19 mouse cellular contexts compared by ENCODE assay signal in genomic region chr5:132355935-132356334, GRCm38 (mm10).
A peak's percentile ranks its signal among the peaks of the same experiment; 100 is the strongest.
DNase-seq lines count a peak whose midpoint lies in the region; ATAC-seq and TF ChIP-seq lines count a peak whose summit lies in the region.
"Had no signal": no experiment of that assay in that cellular context is flagged by ENCODE, and none has a peak within 500 bp of the region (broad histone marks: within the 10 kb centered on the region; RNA-seq: fewer than 3 reads in every experiment).

No protein-coding gene starts in this region.

- TF ChIP-seq EP300 in liver, postnatal 0 days (IDR thresholded peaks at IDR 0.05; ENCODE audit: low read depth), result no peak

- H3K4me1 ChIP-seq in kidney, embryonic 14.5 days (ENCODE audit: control insufficient read depth, insufficient read depth, low read length), result peaks cover 8% of the 10 kb centered on the region
- peaks cover 20% of the 10 kb centered on the region for H3K4me1 ChIP-seq in kidney, embryonic 16.5 days (ENCODE audit: insufficient read depth, low read length)
- no peaks in the 10 kb centered on the region for H3K4me1 ChIP-seq in liver, postnatal 0 days (ENCODE audit: insufficient read depth)
- H3K4me1 ChIP-seq in liver, embryonic 12.5 days, result peaks cover 12% of the 10 kb centered on the region; the same call in 1 of the 2 replicates
- no peaks in the 10 kb centered on the region for H3K4me1 ChIP-seq in cortical plate, adult 2 months (ENCODE audit: control insufficient read depth, insufficient read depth, low read length)

- WGBS in kidney, embryonic 14.5 days, result 62% methylated on average over 7 of the region's 7 CpGs
- 63% methylated on average over 7 of the region's 7 CpGs for WGBS in kidney, embryonic 16.5 days
- 74% methylated on average over 7 of the region's 7 CpGs for WGBS in liver, postnatal 0 days (ENCODE audit: insufficient replicate concordance)
- WGBS in liver, embryonic 12.5 days (ENCODE audit: insufficient replicate concordance), result 62% methylated on average over 7 of the region's 7 CpGs

- no peak for DNase-seq in liver, postnatal 0 days
- DNase-seq in brain, adult 2 months (ENCODE audit: low read depth, low spot score), result peak; percentile 65
- no peak for DNase-seq in heart, adult 11 months
- DNase-seq: adrenal gland, adult 2 months; adrenal gland, postnatal 25 days; cerebellum, adult 2 months; cerebellum, postnatal 10 days; gastrocnemius, adult 2 months; gastrocnemius, postnatal 25 days; heart, postnatal 36 days had no signal

- H3K9ac ChIP-seq in kidney, embryonic 14.5 days (ENCODE audit: low read depth, low read length), result no peak overlapping the region
- H3K9ac ChIP-seq in kidney, embryonic 16.5 days (replicated peaks; ENCODE audit: low read length), result no peak overlapping the region
- H3K9ac ChIP-seq in liver, postnatal 0 days (replicated peaks), result no peak overlapping the region
- H3K9ac ChIP-seq in liver, embryonic 12.5 days, result no peak overlapping the region
- H3K9ac ChIP-seq: embryonic facial prominence, embryonic 13.5 days; forebrain, embryonic 12.5 days; heart, embryonic 13.5 days; hindbrain, embryonic 15.5 days had no signal

- TF ChIP-seq POLR2A in cortical plate, adult 2 months (IDR thresholded peaks at IDR 0.05; ENCODE audit: extremely low read depth, insufficient read depth, low read length), result no peak

- ATAC-seq in kidney, embryonic 14.5 days (ENCODE audit: low FRiP score, low TSS enrichment), result peak; percentile 52; the same call in 1 of the 2 replicates
- no peak; the same call in 1 of the 2 replicates for ATAC-seq in kidney, embryonic 16.5 days (ENCODE audit: low FRiP score, low TSS enrichment)
- no peak for ATAC-seq in liver, postnatal 0 days
- ATAC-seq in liver, embryonic 12.5 days, result no peak
- ATAC-seq: forebrain, embryonic 16.5 days had no signal

- no peaks in the 10 kb centered on the region for H3K9me3 ChIP-seq in kidney, embryonic 14.5 days (ENCODE audit: control insufficient read depth, low read length)
- H3K9me3 ChIP-seq in kidney, embryonic 16.5 days (ENCODE audit: low read length), result no peaks in the 10 kb centered on the region
- no peaks in the 10 kb centered on the region for H3K9me3 ChIP-seq in liver, postnatal 0 days (ENCODE audit: low read length)
- no peaks in the 10 kb centered on the region for H3K9me3 ChIP-seq in liver, embryonic 12.5 days (replicated peaks)
- H3K9me3 ChIP-seq: embryonic facial prominence, embryonic 13.5 days; forebrain, embryonic 12.5 days; heart, embryonic 13.5 days; hindbrain, embryonic 15.5 days had no signal

- H3K27me3 ChIP-seq in kidney, embryonic 14.5 days (ENCODE audit: control insufficient read depth, insufficient read depth, low read length), result no peaks in the 10 kb centered on the region
- H3K27me3 ChIP-seq in kidney, embryonic 16.5 days (ENCODE audit: insufficient read depth, low read length), result no peaks in the 10 kb centered on the region
- no peaks in the 10 kb centered on the region for H3K27me3 ChIP-seq in liver, postnatal 0 days (ENCODE audit: insufficient read depth, low read length)
- H3K27me3 ChIP-seq in liver, embryonic 12.5 days (replicated peaks), result no peaks in the 10 kb centered on the region
- H3K27me3 ChIP-seq: embryonic facial prominence, embryonic 13.5 days; forebrain, embryonic 12.5 days; heart, embryonic 13.5 days; hindbrain, embryonic 15.5 days had no signal

- no peak overlapping the region for H3K4me2 ChIP-seq in kidney, embryonic 14.5 days (replicated peaks; ENCODE audit: low read depth, low read length)
- no peak overlapping the region for H3K4me2 ChIP-seq in kidney, embryonic 16.5 days (replicated peaks; ENCODE audit: low read depth, low read length)
- no peak overlapping the region for H3K4me2 ChIP-seq in liver, postnatal 0 days (ENCODE audit: low read depth, low read length)
- H3K4me2 ChIP-seq in liver, embryonic 12.5 days, result no peak overlapping the region
- H3K4me2 ChIP-seq: embryonic facial prominence, embryonic 13.5 days; forebrain, embryonic 12.5 days; heart, embryonic 13.5 days; hindbrain, embryonic 15.5 days had no signal

- no peak overlapping the region for H3K4me3 ChIP-seq in kidney, embryonic 14.5 days (ENCODE audit: low read length)
- H3K4me3 ChIP-seq in kidney, embryonic 16.5 days (ENCODE audit: low read length), result no peak overlapping the region
- H3K4me3 ChIP-seq in liver, postnatal 0 days (ENCODE audit: low read depth, low read length), result no peak overlapping the region
- H3K4me3 ChIP-seq in liver, embryonic 12.5 days, result no peak overlapping the region
- H3K4me3 ChIP-seq in cortical plate, adult 2 months (ENCODE audit: insufficient read depth, low read length), result no peak overlapping the region
- H3K4me3 ChIP-seq: embryonic facial prominence, embryonic 13.5 days; forebrain, embryonic 12.5 days; gastrocnemius, adult 2 months; heart, embryonic 13.5 days; hindbrain, embryonic 15.5 days had no signal

- TF ChIP-seq CTCF in liver, postnatal 0 days (IDR thresholded peaks at IDR 0.05; ENCODE audit: low read depth), result 0 out of 2 replicates have a peak, but pooled peaks have one; percentile 16
- TF ChIP-seq CTCF in cortical plate, adult 2 months (IDR thresholded peaks at IDR 0.05; ENCODE audit: extremely low read depth, insufficient read depth, low read length), result 0 out of 2 replicates have a peak, but pooled peaks have one; percentile 29

- no peaks in the 10 kb centered on the region for H3K36me3 ChIP-seq in kidney, embryonic 14.5 days (ENCODE audit: control insufficient read depth, insufficient read depth, low read length)
- no peaks in the 10 kb centered on the region for H3K36me3 ChIP-seq in kidney, embryonic 16.5 days (ENCODE audit: insufficient read depth, low read length)
- H3K36me3 ChIP-seq in liver, postnatal 0 days (replicated peaks; ENCODE audit: insufficient read depth, low read length), result no peaks in the 10 kb centered on the region
- no peaks in the 10 kb centered on the region for H3K36me3 ChIP-seq in liver, embryonic 12.5 days
- H3K36me3 ChIP-seq: embryonic facial prominence, embryonic 13.5 days; forebrain, embryonic 12.5 days; heart, embryonic 13.5 days; hindbrain, embryonic 15.5 days had no signal

- no peak overlapping the region for H3K27ac ChIP-seq in kidney, embryonic 14.5 days (ENCODE audit: low read depth, low read length)
- no peak overlapping the region for H3K27ac ChIP-seq in kidney, embryonic 16.5 days (ENCODE audit: low read length)
- H3K27ac ChIP-seq in liver, postnatal 0 days (ENCODE audit: low read depth), result no peak overlapping the region
- no peak overlapping the region for H3K27ac ChIP-seq in liver, embryonic 12.5 days
- no peak overlapping the region for H3K27ac ChIP-seq in cortical plate, adult 2 months (ENCODE audit: insufficient read depth, low read length)
- H3K27ac ChIP-seq: embryonic facial prominence, embryonic 13.5 days; forebrain, embryonic 12.5 days; gastrocnemius, adult 2 months; heart, embryonic 13.5 days; hindbrain, embryonic 15.5 days had no signal
